Mouse (Mus musculus): ENCODE results near the gene Tmem63a. TPM values are rescaled to one million over a fixed set of nuclear protein-coding genes. Genes with fewer than 3 reads are reported as not detected.
A peak's percentile ranks its signal among the peaks of the same experiment; 100 is the strongest.

The Tmem63a gene
- polyA plus RNA-seq, 1 experiment from 2014 or later, result 8.0 TPM

DNA sequence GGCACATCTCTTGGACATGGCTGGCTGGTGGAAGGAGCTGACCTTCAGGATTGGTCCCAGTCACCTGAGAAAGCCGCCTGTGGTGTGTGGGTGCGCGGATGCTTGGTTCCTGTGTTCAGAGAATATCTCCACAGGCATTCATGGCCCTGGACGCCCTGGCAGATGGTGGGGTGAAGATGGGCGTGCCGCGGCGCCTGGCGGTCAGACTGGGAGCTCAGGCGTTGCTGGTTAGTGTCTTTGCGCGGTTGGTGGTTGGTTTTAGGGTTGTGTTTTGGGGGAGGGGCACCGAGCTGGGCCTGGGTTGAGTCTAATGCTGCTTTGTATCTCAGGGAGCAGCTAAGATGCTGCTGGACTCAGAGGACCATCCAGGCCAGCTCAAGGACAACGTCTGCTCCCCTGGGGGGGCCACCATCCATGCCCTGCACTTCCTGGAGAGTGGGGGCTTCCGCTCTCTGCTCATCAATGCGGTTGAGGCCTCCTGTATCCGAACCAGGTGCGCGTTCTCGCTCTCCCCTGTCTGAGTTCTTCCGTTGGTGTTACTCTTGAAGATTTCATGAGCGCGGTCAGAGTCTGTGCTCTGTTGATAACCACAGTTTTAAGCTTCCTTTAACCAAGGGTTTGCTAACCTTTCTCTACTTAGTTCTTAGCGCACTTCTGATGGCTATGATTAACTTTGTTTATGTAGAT, 35.5 kb upstream of the Tmem63a start:
- H3K9me3 ChIP-seq (replicated peaks), result no peaks in the 10 kb centered on the region
- 74% methylated on average over 24 of the region's 24 CpGs for WGBS (ENCODE audit: insufficient replicate concordance)
- peak overlapping the region; percentile 95; the same call in 1 of the 2 replicates for H3K9ac ChIP-seq
- ATAC-seq (ENCODE audit: insufficient read depth), result no peak
- peaks cover 77% of the 10 kb centered on the region for H3K4me1 ChIP-seq (replicated peaks)
- H3K27ac ChIP-seq (replicated peaks), result peak overlapping the region; percentile 95
- peak overlapping the region; percentile 76 for H3K4me2 ChIP-seq
- H3K27me3 ChIP-seq, result no peaks in the 10 kb centered on the region
- peak overlapping the region; percentile 97 for H3K4me3 ChIP-seq (replicated peaks)
- peaks cover 47% of the 10 kb centered on the region for H3K36me3 ChIP-seq (replicated peaks)

DNA sequence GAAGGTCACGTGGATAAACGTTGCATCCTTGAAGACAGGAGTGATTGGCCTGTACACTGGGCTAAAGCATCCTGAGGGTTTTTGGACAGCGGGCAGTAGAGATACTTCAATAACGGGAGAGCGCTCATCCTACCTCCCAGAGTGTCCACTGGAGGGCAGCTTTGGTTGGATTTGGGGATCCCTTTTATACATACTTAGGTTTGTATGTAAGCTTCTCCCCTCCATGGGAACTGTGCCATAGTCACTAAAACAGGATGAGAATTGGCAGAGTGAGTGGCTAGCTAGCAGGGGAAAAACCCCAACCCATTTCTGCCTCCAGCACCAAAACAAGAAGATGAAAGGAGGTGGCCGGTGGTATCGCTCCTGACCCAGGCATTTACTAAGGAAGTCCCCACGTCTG, 31.0 kb upstream of the Tmem63a start:
- no peak overlapping the region; the same call in 1 of the 2 replicates for H3K4me3 ChIP-seq (replicated peaks)
- H3K9me3 ChIP-seq (replicated peaks), result no peaks in the 10 kb centered on the region
- H3K4me1 ChIP-seq (replicated peaks), result peaks cover 67% of the 10 kb centered on the region
- peak overlapping the region; percentile 48; the same call in 1 of the 2 replicates for H3K27ac ChIP-seq (replicated peaks)
- ATAC-seq (ENCODE audit: insufficient read depth), result no peak
- 47% methylated on average over 8 of the region's 8 CpGs for WGBS (ENCODE audit: insufficient replicate concordance)
- no peaks in the 10 kb centered on the region for H3K27me3 ChIP-seq
- no peak overlapping the region for H3K9ac ChIP-seq
- peak overlapping the region; percentile 62 for H3K4me2 ChIP-seq
- peaks cover 37% of the 10 kb centered on the region for H3K36me3 ChIP-seq (replicated peaks)

- peaks cover 31% of the 10 kb centered on the region for H3K36me3 ChIP-seq (replicated peaks)
- H3K4me1 ChIP-seq (replicated peaks), result peaks cover 60% of the 10 kb centered on the region
- H3K9me3 ChIP-seq (replicated peaks), result no peaks in the 10 kb centered on the region
- peak overlapping the region; percentile 21; the same call in 1 of the 2 replicates for H3K4me3 ChIP-seq (replicated peaks)
- H3K9ac ChIP-seq, result 0 out of 2 replicates have a peak overlapping the region, but pooled peaks have one; percentile 12
- H3K4me2 ChIP-seq, result peak overlapping the region; percentile 62
- peak; percentile 59 for ATAC-seq (ENCODE audit: insufficient read depth)
- no peaks in the 10 kb centered on the region for H3K27me3 ChIP-seq
- WGBS (ENCODE audit: insufficient replicate concordance), result 27% methylated on average over 20 of the region's 20 CpGs
- peak overlapping the region; percentile 48; the same call in 1 of the 2 replicates for H3K27ac ChIP-seq (replicated peaks)
Observed at GRCm38 (mm10) chr1:180911653-180912287, 30.4 kb upstream of the Tmem63a start.

DNA sequence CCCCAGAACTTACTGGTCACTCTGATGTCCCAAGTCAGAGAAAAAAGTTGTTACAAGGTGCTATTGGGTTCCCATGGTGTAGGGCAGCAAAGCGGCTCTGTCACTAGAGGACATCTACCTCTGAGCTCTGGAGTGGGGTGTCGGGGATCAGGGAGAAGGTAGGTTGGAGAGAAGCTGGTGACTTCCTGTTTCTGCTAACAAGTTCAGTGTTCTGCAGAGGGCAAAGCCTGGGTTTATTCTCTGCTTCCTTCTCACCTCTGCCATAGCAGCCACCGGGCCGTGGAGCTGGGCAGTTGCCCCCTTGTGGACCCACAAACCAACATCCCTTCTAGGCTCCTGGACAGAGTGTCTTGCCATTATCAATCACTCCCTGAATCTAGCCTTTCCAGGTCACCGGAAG, 29.4 kb upstream of the Tmem63a start:
- Histone ChIP-seq H3K27ac (replicated peaks) (no peak overlapping the region), H3K4me1 (replicated peaks) (peaks cover 50% of the 10 kb centered on the region), H3K4me2 (no peak overlapping the region), H3K4me3 (replicated peaks) (no peak overlapping the region), H3K9ac (no peak overlapping the region), H3K9me3 (replicated peaks) (no peaks in the 10 kb centered on the region), H3K27me3 (no peaks in the 10 kb centered on the region), H3K36me3 (replicated peaks) (peaks cover 20% of the 10 kb centered on the region)
- 63% methylated on average over 5 of the region's 5 CpGs for WGBS (ENCODE audit: insufficient replicate concordance)
- ATAC-seq (ENCODE audit: insufficient read depth), result no peak

GRCm38 (mm10) chr1:180913797-180914196, 28.3 kb upstream of the Tmem63a start:
- no peak for ATAC-seq (ENCODE audit: insufficient read depth)
- peaks cover 10% of the 10 kb centered on the region for H3K36me3 ChIP-seq (replicated peaks)
- H3K9me3 ChIP-seq (replicated peaks), result no peaks in the 10 kb centered on the region
- 69% methylated on average over 4 of the region's 4 CpGs for WGBS (ENCODE audit: insufficient replicate concordance)
- H3K4me1 ChIP-seq (replicated peaks), result peaks cover 43% of the 10 kb centered on the region
- H3K27ac ChIP-seq (replicated peaks), result no peak overlapping the region
- H3K9ac ChIP-seq, result no peak overlapping the region
- H3K4me3 ChIP-seq (replicated peaks), result no peak overlapping the region
- H3K4me2 ChIP-seq, result no peak overlapping the region
- peaks cover 3% of the 10 kb centered on the region; the same call in 1 of the 2 replicates for H3K27me3 ChIP-seq

DNA sequence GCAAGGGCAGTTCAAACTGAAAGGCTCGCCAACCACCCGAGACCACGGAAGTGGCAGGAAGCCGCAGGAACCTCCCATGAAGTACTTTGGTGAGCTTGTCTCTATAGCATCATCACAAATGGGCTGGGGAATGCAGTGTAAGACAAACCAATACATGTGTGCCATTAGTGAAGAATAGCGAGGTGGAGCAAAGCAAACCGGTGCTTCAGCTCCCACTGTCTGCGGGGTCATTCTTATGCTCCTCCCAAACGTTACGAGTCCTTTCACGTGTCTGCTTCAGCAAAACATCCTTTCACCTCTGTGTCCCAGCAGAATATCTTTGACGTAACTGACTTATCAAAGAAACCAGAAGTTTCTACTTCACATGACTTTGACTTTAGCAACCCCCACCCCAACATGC, 25.7 kb upstream of the Tmem63a start:
- Histone ChIP-seq H3K4me3 (replicated peaks) (no peak overlapping the region), H3K27me3 (peaks cover 8% of the 10 kb centered on the region; the same call in 1 of the 2 replicates), H3K4me2 (no peak overlapping the region), H3K9me3 (replicated peaks) (no peaks in the 10 kb centered on the region), H3K27ac (replicated peaks) (no peak overlapping the region), H3K36me3 (replicated peaks) (no peaks in the 10 kb centered on the region), H3K9ac (no peak overlapping the region), H3K4me1 (replicated peaks) (peaks cover 34% of the 10 kb centered on the region)
- WGBS (ENCODE audit: insufficient replicate concordance), result 56% methylated on average over 11 of the region's 11 CpGs
- no peak for ATAC-seq (ENCODE audit: insufficient read depth)

GRCm38 (mm10) chr1:180917053-180917452, 25.1 kb upstream of the Tmem63a start:
- 13% methylated on average over 1 of the region's 1 CpGs for WGBS (ENCODE audit: insufficient replicate concordance)
- ATAC-seq (ENCODE audit: insufficient read depth), result no peak

DNA sequence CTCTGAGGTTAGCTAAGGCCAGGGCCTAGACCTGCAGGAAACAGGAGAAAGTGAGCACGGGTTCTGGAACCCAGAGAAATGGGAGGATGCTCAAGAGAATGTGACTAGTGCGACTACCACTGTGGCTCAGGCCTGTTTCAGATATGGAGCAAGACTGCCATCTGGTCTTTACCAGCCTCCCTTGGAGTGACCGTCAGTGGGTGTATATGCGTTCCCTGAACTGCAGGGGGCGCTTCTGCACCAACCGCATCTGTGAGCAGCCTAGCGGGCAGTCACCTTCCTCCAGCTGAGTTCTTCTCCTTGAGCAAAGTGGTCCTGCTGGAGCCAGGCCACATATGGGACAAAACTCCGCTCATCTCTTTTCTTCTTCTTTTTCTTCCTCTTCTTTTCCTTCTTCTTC, 22.5 kb upstream of the Tmem63a start:
- no peak overlapping the region for H3K9ac ChIP-seq
- peak; percentile 49 for ATAC-seq (ENCODE audit: insufficient read depth)
- peaks cover 8% of the 10 kb centered on the region; the same call in 1 of the 2 replicates for H3K27me3 ChIP-seq

More at GRCm38 (mm10) chr1:180917053-180917452, 25.1 kb upstream of the Tmem63a start:
- H3K4me3 ChIP-seq (replicated peaks), result no peak overlapping the region
- H3K27ac ChIP-seq (replicated peaks), result no peak overlapping the region
- H3K36me3 ChIP-seq (replicated peaks), result no peaks in the 10 kb centered on the region
- no peak overlapping the region for H3K9ac ChIP-seq
- peaks cover 30% of the 10 kb centered on the region for H3K4me1 ChIP-seq (replicated peaks)
- H3K9me3 ChIP-seq (replicated peaks), result no peaks in the 10 kb centered on the region
- no peak overlapping the region for H3K4me2 ChIP-seq
- H3K27me3 ChIP-seq, result peaks cover 8% of the 10 kb centered on the region; the same call in 1 of the 2 replicates

GRCm38 (mm10) chr1:180922273-180923048, 19.7 kb upstream of the Tmem63a start:
- Histone ChIP-seq H3K9me3 (replicated peaks) (no peaks in the 10 kb centered on the region), H3K4me2 (no peak overlapping the region), H3K36me3 (replicated peaks) (no peaks in the 10 kb centered on the region), H3K4me1 (replicated peaks) (peaks cover 15% of the 10 kb centered on the region; the same call in 1 of the 2 replicates), H3K4me3 (replicated peaks) (no peak overlapping the region), H3K27ac (replicated peaks) (no peak overlapping the region), H3K27me3 (peaks cover 8% of the 10 kb centered on the region; the same call in 1 of the 2 replicates), H3K9ac (no peak overlapping the region)
- WGBS (ENCODE audit: insufficient replicate concordance), result 30% methylated on average over 6 of the region's 6 CpGs
- peak; percentile 19; the same call in 1 of the 2 replicates for ATAC-seq (ENCODE audit: insufficient read depth)

More for the DNA sequence above, 22.5 kb upstream of the Tmem63a start:
- no peaks in the 10 kb centered on the region for H3K36me3 ChIP-seq (replicated peaks)
- no peak overlapping the region for H3K4me3 ChIP-seq (replicated peaks)
- H3K27ac ChIP-seq (replicated peaks), result no peak overlapping the region
- peaks cover 22% of the 10 kb centered on the region; the same call in 1 of the 2 replicates for H3K4me1 ChIP-seq (replicated peaks)
- H3K9me3 ChIP-seq (replicated peaks), result no peaks in the 10 kb centered on the region
- 27% methylated on average over 8 of the region's 8 CpGs for WGBS (ENCODE audit: insufficient replicate concordance)
- H3K4me2 ChIP-seq, result no peak overlapping the region

- no peak overlapping the region for H3K4me2 ChIP-seq
- peaks cover 7% of the 10 kb centered on the region; the same call in 1 of the 2 replicates for H3K4me1 ChIP-seq (replicated peaks)
- H3K27ac ChIP-seq (replicated peaks), result no peak overlapping the region
- no peak overlapping the region for H3K4me3 ChIP-seq (replicated peaks)
- peaks cover 11% of the 10 kb centered on the region; the same call in 1 of the 2 replicates for H3K27me3 ChIP-seq
- no peak for ATAC-seq (ENCODE audit: insufficient read depth)
- no peaks in the 10 kb centered on the region for H3K9me3 ChIP-seq (replicated peaks)
- H3K36me3 ChIP-seq (replicated peaks), result no peaks in the 10 kb centered on the region
- 79% methylated on average over 2 of the region's 2 CpGs for WGBS (ENCODE audit: insufficient replicate concordance)
- H3K9ac ChIP-seq, result no peak overlapping the region
Observed at GRCm38 (mm10) chr1:180924737-180925136, 17.4 kb upstream of the Tmem63a start.

Measured in liver, embryonic 15.5 days (tissue).